Mouse (Mus musculus): ENCODE data around the gene Tmem38a. TPM values are rescaled to one million over a fixed set of nuclear protein-coding genes. Genes with fewer than 3 reads are reported as not detected.

The Tmem38a gene
- total and polyA plus RNA-seq, 3 experiments: 0.92 to 3.0 TPM; not detected in 1

DNA sequence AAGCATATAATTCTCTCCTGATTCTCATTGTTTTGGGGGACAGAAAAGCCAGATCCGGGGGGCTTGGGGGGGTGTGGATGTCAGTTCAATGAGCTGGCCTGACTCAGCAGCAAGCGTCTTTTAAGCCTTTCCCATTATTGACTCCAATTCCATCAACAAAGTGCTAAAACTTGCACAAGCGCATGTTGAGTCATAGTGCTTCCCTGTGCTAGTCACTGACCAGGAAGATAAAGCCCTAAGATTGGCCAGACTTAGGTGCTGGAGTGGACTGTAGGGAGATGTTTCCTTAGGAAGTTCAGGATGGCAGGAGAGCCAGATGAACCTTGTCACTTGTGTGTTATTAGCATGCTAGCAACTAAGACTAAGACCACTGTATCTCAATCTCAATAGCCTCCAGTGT, 37.0 kb upstream of the Tmem38a start:
- no peak overlapping the region for H3K4me3 ChIP-seq (ENCODE audit: control insufficient read depth in 1 of 2, insufficient read depth in 1 of 2, low read depth in 2 of 2, low read length in 2 of 2)
- no peaks in the 10 kb centered on the region for H3K4me1 ChIP-seq (ENCODE audit: control insufficient read depth in 1 of 2, insufficient read depth in 2 of 2, low read length in 2 of 2)
- peaks cover 88% of the 10 kb centered on the region for H3K79me2 ChIP-seq (ENCODE audit: control insufficient read depth, insufficient read depth, low read length, poor library complexity)
- no peaks in the 10 kb centered on the region for H3K27me3 ChIP-seq (ENCODE audit: control insufficient read depth in 1 of 2, insufficient read depth in 2 of 2, low read length in 2 of 2)
- no peaks in the 10 kb centered on the region for H3K9me3 ChIP-seq (replicated peaks; ENCODE audit: insufficient read depth, low read length)
- no peak overlapping the region for H3K27ac ChIP-seq (ENCODE audit: control insufficient read depth, low read depth, low read length)
- H3K9ac ChIP-seq (ENCODE audit: control insufficient read depth, low read depth, low read length, poor library complexity, severe bottlenecking): no peak overlapping the region
- no peak for DNase-seq (ENCODE audit: low read depth, low spot score)
- peaks cover 0 to 5% of the 10 kb centered on the region in 2 experiments; a peak in 3 of 4 replicates for H3K36me3 ChIP-seq (ENCODE audit: control insufficient read depth in 1 of 2, insufficient read depth in 2 of 2, low read length in 2 of 2)
- TF ChIP-seq POLR2AphosphoS2 (IDR thresholded peaks at IDR 0.05; ENCODE audit: low read length) (no peak), SIN3A (IDR thresholded peaks at IDR 0.05; ENCODE audit: low read length) (no peak), CHD2 (IDR thresholded peaks at IDR 0.05; ENCODE audit: low read length) (no peak), ZNF384 (IDR thresholded peaks at IDR 0.05; ENCODE audit: low read depth, low read length) (no peak), RAD21 (IDR thresholded peaks at IDR 0.05; ENCODE audit: low read depth, low read length) (no peak), ZMIZ1 (IDR thresholded peaks at IDR 0.05; ENCODE audit: low read depth, low read length) (no peak), UBTF (IDR thresholded peaks at IDR 0.05; ENCODE audit: borderline replicate concordance, insufficient read depth, low read depth, low read length) (no peak)

DNA sequence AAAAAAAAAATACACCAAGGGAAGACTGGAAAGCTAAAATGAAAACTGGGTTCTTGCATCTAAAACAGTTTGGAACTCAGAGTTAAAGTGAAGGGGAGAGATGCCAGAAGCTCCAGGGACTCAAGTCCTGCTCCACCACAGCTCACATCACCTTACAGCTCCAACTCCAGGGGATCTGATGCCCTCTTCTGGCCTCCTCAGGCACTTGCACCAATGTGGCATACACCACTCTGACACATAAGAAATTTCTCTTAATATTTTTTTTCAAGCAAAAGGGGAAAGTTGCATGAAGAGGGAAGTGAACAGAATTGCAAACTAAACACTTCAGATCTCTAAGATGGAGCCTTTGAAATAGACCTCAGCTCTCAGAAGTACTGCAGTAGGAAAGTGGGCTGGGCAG, 32.6 kb upstream of the Tmem38a start:
- peaks cover 0 to 7% of the 10 kb centered on the region in 2 experiments; a peak in 3 of 4 replicates for H3K36me3 ChIP-seq (ENCODE audit: control insufficient read depth in 1 of 2, insufficient read depth in 2 of 2, low read length in 2 of 2)
- H3K79me2 ChIP-seq (ENCODE audit: control insufficient read depth, insufficient read depth, low read length, poor library complexity): peaks cover 85% of the 10 kb centered on the region
- DNase-seq (ENCODE audit: low read depth, low spot score): peak; percentile 70
- no peaks in the 10 kb centered on the region for H3K27me3 ChIP-seq (ENCODE audit: control insufficient read depth in 1 of 2, insufficient read depth in 2 of 2, low read length in 2 of 2)
- no peak overlapping the region for H3K4me3 ChIP-seq (ENCODE audit: control insufficient read depth in 1 of 2, insufficient read depth in 1 of 2, low read depth in 2 of 2, low read length in 2 of 2)
- H3K9me3 ChIP-seq (replicated peaks; ENCODE audit: insufficient read depth, low read length): no peaks in the 10 kb centered on the region
- H3K4me1 ChIP-seq (ENCODE audit: control insufficient read depth in 1 of 2, insufficient read depth in 2 of 2, low read length in 2 of 2): no peaks in the 10 kb centered on the region
- TF ChIP-seq TBP (IDR thresholded peaks at IDR 0.05; ENCODE audit: low read depth, low read length) (no peak), MYB (IDR thresholded peaks at IDR 0.05; ENCODE audit: low read depth, low read length) (no peak), ELF1 (IDR thresholded peaks at IDR 0.05; ENCODE audit: low read depth, low read length) (no peak), ZC3H11A (IDR thresholded peaks at IDR 0.05; ENCODE audit: low read depth, low read length) (peak; percentile 24; the same call in 1 of the 2 replicates), MXI1 (IDR thresholded peaks at IDR 0.05; ENCODE audit: low read depth, low read length) (no peak), RAD21 (IDR thresholded peaks at IDR 0.05; ENCODE audit: low read depth, low read length) (peak; percentile 36), SMC3 (IDR thresholded peaks at IDR 0.05; ENCODE audit: low read depth, low read length) (peak; percentile 49), BHLHE40 (IDR thresholded peaks at IDR 0.05; ENCODE audit: borderline replicate concordance, low read depth, low read length) (no peak), MAFK (IDR thresholded peaks at IDR 0.05; ENCODE audit: borderline replicate concordance, low read depth, low read length) (no peak), POLR2AphosphoS2 (IDR thresholded peaks at IDR 0.05; ENCODE audit: low read length) (no peak), CTCF (IDR thresholded peaks at IDR 0.05 in 2 of 3, conservative IDR thresholded peaks at IDR 0.05 in 1 of 3; ENCODE audit: control insufficient read depth in 1 of 3, insufficient read depth in 1 of 3, low read depth in 2 of 3, low read length in 3 of 3, poor library complexity in 1 of 3, severe bottlenecking in 1 of 3) (peak; percentile 37 to 64 (median 57); a peak in 5 of 6 replicates)
- H3K9ac ChIP-seq (ENCODE audit: control insufficient read depth, low read depth, low read length, poor library complexity, severe bottlenecking): no peak overlapping the region
- no peak overlapping the region for H3K27ac ChIP-seq (ENCODE audit: control insufficient read depth, low read depth, low read length)

Measured in MEL (cell line).